Mouse (Mus musculus): ENCODE measurements around the gene Gucy2g. TPM values are rescaled to one million over a fixed set of nuclear protein-coding genes. Genes with fewer than 3 reads are reported as not detected.

Gucy2g gene
- polyA plus RNA-seq (2012; rRNA removed): 3.9 and 5.3 TPM in 2 replicates

DNA sequence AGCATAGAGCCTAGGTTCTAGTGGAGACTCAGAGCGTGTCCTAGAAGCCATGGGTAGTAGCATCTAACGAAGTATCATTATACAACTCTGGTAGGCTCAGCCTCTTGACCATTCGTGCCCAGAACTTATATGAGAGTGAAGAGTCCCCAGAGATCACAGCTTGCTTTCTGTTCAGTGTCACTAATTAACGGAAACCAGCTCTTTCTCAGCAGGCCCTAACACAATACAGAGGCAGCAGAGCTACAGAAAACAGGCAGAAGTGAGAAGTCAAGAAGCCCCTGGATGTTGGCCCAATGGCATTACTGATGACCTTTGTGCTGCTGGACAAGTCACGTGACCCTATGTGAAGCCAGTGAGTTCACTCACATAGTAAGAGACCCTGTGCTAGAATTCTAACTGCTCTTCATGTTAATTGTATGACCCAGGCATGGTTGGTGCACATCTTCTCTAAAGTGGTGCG is at the start of gene Gucy2g:
Gene Gucy2g (minus strand): TSS at position 51 of the 460 bp plus-strand sequence.
- Histone ChIP-seq H3K4me3 (ENCODE audit: insufficient read depth, low read length) (no peak within 1 kb of the TSS), H3K27ac (ENCODE audit: insufficient read depth, low read length) (no peak within 1 kb of the TSS), H3K4me1 (ENCODE audit: control insufficient read depth, insufficient read depth, low read length) (no peaks in the 10 kb centered on the region; the same call in none of the 2 replicates)
- no peak for TF ChIP-seq POLR2A (IDR thresholded peaks at IDR 0.05; ENCODE audit: extremely low read depth, insufficient read depth, low read length)
- TF ChIP-seq CTCF (IDR thresholded peaks at IDR 0.05; ENCODE audit: extremely low read depth, insufficient read depth, low read length): no peak

DNA sequence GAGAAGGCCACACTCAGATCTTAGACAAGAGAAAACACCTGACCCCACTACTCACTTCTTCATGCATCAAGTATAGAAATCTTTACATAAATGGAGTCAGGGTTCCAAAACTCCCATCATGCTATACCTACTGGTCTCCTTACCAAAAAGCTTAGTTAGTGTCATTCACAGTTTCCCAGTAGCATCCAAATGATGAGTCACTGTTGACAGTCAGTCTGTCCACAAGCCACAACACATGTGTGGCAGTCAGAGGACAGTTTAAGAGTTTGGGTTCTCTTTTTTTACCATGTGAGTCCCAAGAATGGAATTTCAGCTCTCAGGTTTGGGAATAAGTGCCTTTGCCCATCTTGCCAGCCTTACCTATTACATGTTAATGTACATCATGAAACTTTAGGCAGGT is 47.9 kb upstream of the Gucy2g start:
- Histone ChIP-seq H3K4me3 (ENCODE audit: insufficient read depth, low read length) (no peak overlapping the region), H3K4me1 (ENCODE audit: control insufficient read depth, insufficient read depth, low read length) (no peaks in the 10 kb centered on the region), H3K27ac (ENCODE audit: insufficient read depth, low read length) (no peak overlapping the region)
- TF ChIP-seq CTCF (IDR thresholded peaks at IDR 0.05; ENCODE audit: extremely low read depth, insufficient read depth, low read length): no peak
- TF ChIP-seq POLR2A (IDR thresholded peaks at IDR 0.05; ENCODE audit: extremely low read depth, insufficient read depth, low read length): no peak

DNA sequence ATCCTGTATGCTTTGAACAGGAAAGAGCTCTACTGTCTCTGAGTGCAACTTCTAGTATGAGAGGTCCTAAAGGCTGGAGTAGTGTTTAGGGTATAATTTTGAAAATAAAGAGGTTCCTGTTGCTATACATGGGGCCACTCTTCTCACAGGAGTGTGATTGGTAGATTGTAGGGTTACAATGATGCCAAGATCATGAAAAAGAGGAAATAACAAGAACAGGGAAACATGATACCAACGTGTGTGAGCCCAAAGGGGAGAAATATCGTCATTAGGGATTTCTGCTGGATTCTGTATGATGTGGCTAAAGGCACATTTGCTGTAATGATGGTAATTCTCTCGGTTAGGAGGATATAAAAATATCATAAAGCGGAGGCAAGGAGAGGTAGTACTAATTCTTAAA is 45.0 kb upstream of the Gucy2g start:
- H3K4me1 ChIP-seq (ENCODE audit: control insufficient read depth, insufficient read depth, low read length): no peaks in the 10 kb centered on the region
- TF ChIP-seq POLR2A (IDR thresholded peaks at IDR 0.05; ENCODE audit: extremely low read depth, insufficient read depth, low read length) (no peak), CTCF (IDR thresholded peaks at IDR 0.05; ENCODE audit: extremely low read depth, insufficient read depth, low read length) (no peak)

GRCm38 (mm10) chr19:55284093-55284492 is 43.1 kb upstream of the Gucy2g start:
- H3K4me3 ChIP-seq (ENCODE audit: insufficient read depth, low read length): no peak overlapping the region

More for the DNA sequence above, 45.0 kb upstream of the Gucy2g start:
- Histone ChIP-seq H3K27ac (ENCODE audit: insufficient read depth, low read length) (no peak overlapping the region), H3K4me3 (ENCODE audit: insufficient read depth, low read length) (no peak overlapping the region)

DNA sequence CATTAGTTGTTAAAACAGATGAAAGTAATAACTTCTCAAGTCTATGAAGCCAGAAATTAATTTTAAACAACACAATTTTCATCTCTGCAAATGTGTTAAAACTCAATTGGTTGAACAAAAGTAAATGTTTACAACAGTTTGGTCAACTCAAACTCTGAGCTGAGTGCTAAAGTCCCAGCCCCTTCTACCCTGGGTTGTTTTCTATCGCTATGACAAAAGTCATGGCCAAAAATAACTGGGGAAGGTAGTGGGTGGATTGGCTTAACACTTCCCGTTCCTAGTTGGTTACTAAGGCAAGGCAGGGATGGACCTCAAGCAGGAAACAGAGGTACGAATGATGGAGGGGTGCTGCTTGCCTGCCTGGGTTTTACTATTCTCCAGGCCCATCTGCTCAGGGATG is 35.7 kb upstream of the Gucy2g start:
- H3K27ac ChIP-seq (ENCODE audit: insufficient read depth, low read length): no peak overlapping the region
- H3K4me3 ChIP-seq (ENCODE audit: insufficient read depth, low read length): no peak overlapping the region
- no peaks in the 10 kb centered on the region; the same call in 1 of the 2 replicates for H3K4me1 ChIP-seq (ENCODE audit: control insufficient read depth, insufficient read depth, low read length)
- no peak for TF ChIP-seq POLR2A (IDR thresholded peaks at IDR 0.05; ENCODE audit: extremely low read depth, insufficient read depth, low read length)
- TF ChIP-seq CTCF (IDR thresholded peaks at IDR 0.05; ENCODE audit: extremely low read depth, insufficient read depth, low read length): no peak

More at GRCm38 (mm10) chr19:55284093-55284492, 43.1 kb upstream of the Gucy2g start:
- Histone ChIP-seq H3K27ac (ENCODE audit: insufficient read depth, low read length) (no peak overlapping the region), H3K4me1 (ENCODE audit: control insufficient read depth, insufficient read depth, low read length) (no peaks in the 10 kb centered on the region)
- TF ChIP-seq CTCF (IDR thresholded peaks at IDR 0.05; ENCODE audit: extremely low read depth, insufficient read depth, low read length) (no peak), POLR2A (IDR thresholded peaks at IDR 0.05; ENCODE audit: extremely low read depth, insufficient read depth, low read length) (no peak)

DNA sequence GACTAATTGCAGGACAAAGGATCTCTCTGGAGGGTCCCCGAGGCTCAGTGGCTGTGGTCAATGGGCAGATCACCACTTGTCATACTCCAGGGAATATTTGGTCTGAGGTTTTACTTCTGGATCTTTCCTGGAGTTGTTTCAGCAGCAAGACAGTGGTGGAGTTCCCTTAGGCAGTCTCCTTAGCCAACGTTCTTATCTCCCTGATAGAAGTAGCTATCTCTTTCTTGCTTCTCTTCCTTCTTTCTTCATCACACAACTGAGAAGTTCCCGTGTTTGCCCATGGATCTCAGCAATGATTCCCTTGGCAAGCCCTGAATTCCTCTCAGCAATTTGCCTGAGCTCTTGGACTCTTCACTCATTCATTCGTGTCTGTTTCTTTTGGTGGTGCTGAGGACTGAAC is 35.1 kb upstream of the Gucy2g start:
- Histone ChIP-seq H3K4me1 (ENCODE audit: control insufficient read depth, insufficient read depth, low read length) (no peaks in the 10 kb centered on the region; the same call in 1 of the 2 replicates), H3K4me3 (ENCODE audit: insufficient read depth, low read length) (no peak overlapping the region), H3K27ac (ENCODE audit: insufficient read depth, low read length) (no peak overlapping the region)
- no peak for TF ChIP-seq POLR2A (IDR thresholded peaks at IDR 0.05; ENCODE audit: extremely low read depth, insufficient read depth, low read length)
- no peak for TF ChIP-seq CTCF (IDR thresholded peaks at IDR 0.05; ENCODE audit: extremely low read depth, insufficient read depth, low read length)

DNA sequence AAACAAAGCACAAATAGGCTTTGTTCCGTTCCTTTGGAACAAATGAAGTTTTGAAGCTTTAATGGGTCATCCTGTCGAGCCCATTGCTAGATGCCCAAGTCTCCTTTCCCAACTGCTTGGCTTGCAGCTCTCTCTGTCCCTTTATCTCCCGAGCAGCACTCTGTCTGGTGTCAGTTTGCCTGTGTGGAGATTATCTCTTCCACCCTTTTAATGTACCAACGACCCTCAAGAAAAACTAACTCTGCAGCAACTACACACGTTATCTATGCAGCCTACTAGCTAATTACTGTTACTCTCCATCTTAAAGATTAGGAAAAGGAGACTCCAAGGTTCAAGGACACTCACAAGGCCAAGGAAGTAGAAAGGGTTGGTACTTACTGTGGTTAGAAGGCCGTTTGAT is 32.3 kb upstream of the Gucy2g start:
- no peak overlapping the region for H3K4me3 ChIP-seq (ENCODE audit: insufficient read depth, low read length)
- TF ChIP-seq POLR2A (IDR thresholded peaks at IDR 0.05; ENCODE audit: extremely low read depth, insufficient read depth, low read length) (no peak), CTCF (IDR thresholded peaks at IDR 0.05; ENCODE audit: extremely low read depth, insufficient read depth, low read length) (no peak)
- H3K4me1 ChIP-seq (ENCODE audit: control insufficient read depth, insufficient read depth, low read length): no peaks in the 10 kb centered on the region; the same call in 1 of the 2 replicates
- no peak overlapping the region for H3K27ac ChIP-seq (ENCODE audit: insufficient read depth, low read length)

DNA sequence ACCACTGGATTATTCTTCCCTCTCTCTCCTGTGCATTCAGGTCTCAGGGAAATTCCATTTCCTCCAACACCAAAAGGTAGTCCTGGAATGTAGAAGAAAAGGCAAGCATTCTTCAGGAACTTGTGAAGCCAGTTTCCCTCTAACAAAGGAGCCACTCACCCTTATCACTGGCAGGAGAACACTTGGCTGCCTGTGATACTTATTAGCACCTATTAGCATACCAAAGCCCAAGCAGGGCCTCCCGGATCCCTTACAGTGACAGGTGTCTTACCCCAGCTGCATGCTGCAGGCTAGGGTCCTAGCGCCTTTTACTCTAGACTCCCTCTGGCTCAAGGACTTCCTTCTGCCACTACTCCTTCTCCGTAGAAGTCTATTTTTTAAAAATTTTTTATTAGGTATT is 30.4 kb upstream of the Gucy2g start:
- TF ChIP-seq POLR2A (IDR thresholded peaks at IDR 0.05; ENCODE audit: extremely low read depth, insufficient read depth, low read length): no peak
- H3K4me3 ChIP-seq (ENCODE audit: insufficient read depth, low read length): no peak overlapping the region
- H3K27ac ChIP-seq (ENCODE audit: insufficient read depth, low read length): no peak overlapping the region
- H3K4me1 ChIP-seq (ENCODE audit: control insufficient read depth, insufficient read depth, low read length): no peaks in the 10 kb centered on the region

- TF ChIP-seq CTCF (IDR thresholded peaks at IDR 0.05; ENCODE audit: extremely low read depth, insufficient read depth, low read length): no peak
- TF ChIP-seq POLR2A (IDR thresholded peaks at IDR 0.05; ENCODE audit: extremely low read depth, insufficient read depth, low read length): no peak
- no peak overlapping the region for H3K27ac ChIP-seq (ENCODE audit: insufficient read depth, low read length)
- H3K4me3 ChIP-seq (ENCODE audit: insufficient read depth, low read length): no peak overlapping the region
- no peaks in the 10 kb centered on the region for H3K4me1 ChIP-seq (ENCODE audit: control insufficient read depth, insufficient read depth, low read length)
These were observed 28.0 kb upstream of the Gucy2g start for GRCm38 (mm10) chr19:55269051-55269450.

DNA sequence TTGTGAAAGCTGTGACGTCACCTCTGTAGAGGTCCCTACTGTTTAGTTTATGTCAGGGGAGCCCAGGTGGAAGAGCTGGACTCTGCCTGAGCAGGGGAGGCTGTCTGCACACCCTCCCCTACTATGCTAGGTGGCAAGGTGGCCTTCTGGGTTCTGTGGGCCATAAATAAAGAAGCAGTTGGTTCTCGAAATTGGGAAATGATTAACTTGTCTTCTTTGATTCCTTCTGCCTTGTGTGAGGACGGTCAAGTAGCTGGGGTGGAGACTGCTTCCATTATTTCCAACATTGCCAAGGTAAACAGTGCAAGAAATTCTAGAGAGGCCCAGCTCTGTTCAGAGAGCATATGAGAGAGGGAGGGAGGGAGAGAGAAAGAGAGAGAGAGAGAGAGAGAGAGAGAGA is 27.1 kb upstream of the Gucy2g start:
- Histone ChIP-seq H3K4me3 (ENCODE audit: insufficient read depth, low read length) (no peak overlapping the region), H3K4me1 (ENCODE audit: control insufficient read depth, insufficient read depth, low read length) (no peaks in the 10 kb centered on the region), H3K27ac (ENCODE audit: insufficient read depth, low read length) (no peak overlapping the region)
- TF ChIP-seq POLR2A (IDR thresholded peaks at IDR 0.05; ENCODE audit: extremely low read depth, insufficient read depth, low read length) (no peak), CTCF (IDR thresholded peaks at IDR 0.05; ENCODE audit: extremely low read depth, insufficient read depth, low read length) (no peak)
